Mouse (Mus musculus): Measurements from ENCODE around the gene Retsat. TPM values are rescaled to one million over a fixed set of nuclear protein-coding genes. Genes with fewer than 3 reads are reported as not detected.
A peak's percentile ranks its signal among the peaks of the same experiment; 100 is the strongest.

Gene Retsat
- polyA plus RNA-seq, 2 experiments, result 5.3 to 11.1 TPM

GRCm38 (mm10) chr6:72565506-72565905 lies 32.8 kb upstream of the Retsat start:
- H3K36me3 ChIP-seq (replicated peaks; ENCODE audit: control insufficient read depth, insufficient read depth, low read depth), result no peaks in the 10 kb centered on the region
- H3K9me3 ChIP-seq (ENCODE audit: control insufficient read depth, low read length), result no peaks in the 10 kb centered on the region
- no peak overlapping the region for H3K27ac ChIP-seq
- H3K27me3 ChIP-seq (ENCODE audit: control insufficient read depth, insufficient read depth, low read length), result no peaks in the 10 kb centered on the region
- ATAC-seq (ENCODE audit: insufficient read depth), result no peak
- TF ChIP-seq CTCF (IDR thresholded peaks at IDR 0.05; ENCODE audit: low read depth) (no peak), EP300 (IDR thresholded peaks at IDR 0.05; ENCODE audit: low read depth) (no peak)
- 66% methylated on average over 7 of the region's 7 CpGs for WGBS (ENCODE audit: insufficient replicate concordance)
- H3K4me1 ChIP-seq (replicated peaks; ENCODE audit: control insufficient read depth in 2 of 2, insufficient read depth in 2 of 2, low read length in 1 of 2), result no peaks in the 10 kb centered on the region
- no peak overlapping the region for H3K9ac ChIP-seq (replicated peaks)
- no peak for DNase-seq (ENCODE audit: low read depth in 3 of 3, low spot score in 3 of 3)
- H3K4me3 ChIP-seq (ENCODE audit: insufficient read depth in 1 of 2, low read depth in 2 of 2, low read length in 2 of 2), result no peak overlapping the region
- no peak overlapping the region for H3K4me2 ChIP-seq (ENCODE audit: low read depth)

DNA sequence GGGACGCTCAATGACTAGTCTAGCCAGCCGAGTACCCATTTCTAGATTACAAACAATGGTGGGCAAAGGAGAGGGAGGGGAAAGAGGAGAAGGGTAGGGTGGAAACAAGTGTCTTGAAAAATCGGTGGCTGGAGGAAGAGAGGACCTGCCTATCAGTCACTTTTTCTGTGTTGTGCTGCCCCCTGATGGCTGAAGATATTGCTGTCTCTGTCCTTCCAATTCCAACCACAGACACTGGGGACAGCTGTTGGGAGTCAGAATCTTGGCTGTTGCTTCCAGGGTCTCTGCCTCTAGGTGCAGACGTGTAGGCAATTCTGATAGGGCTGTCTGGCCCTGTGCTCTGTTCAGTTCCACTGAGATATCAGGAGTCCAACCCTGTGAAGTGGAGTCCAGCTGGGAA lies 32.2 kb upstream of the Retsat start:
- Histone ChIP-seq H3K4me2 (ENCODE audit: low read depth) (no peak overlapping the region), H3K4me3 (ENCODE audit: insufficient read depth in 1 of 2, low read depth in 2 of 2, low read length in 2 of 2) (no peak overlapping the region)

DNA sequence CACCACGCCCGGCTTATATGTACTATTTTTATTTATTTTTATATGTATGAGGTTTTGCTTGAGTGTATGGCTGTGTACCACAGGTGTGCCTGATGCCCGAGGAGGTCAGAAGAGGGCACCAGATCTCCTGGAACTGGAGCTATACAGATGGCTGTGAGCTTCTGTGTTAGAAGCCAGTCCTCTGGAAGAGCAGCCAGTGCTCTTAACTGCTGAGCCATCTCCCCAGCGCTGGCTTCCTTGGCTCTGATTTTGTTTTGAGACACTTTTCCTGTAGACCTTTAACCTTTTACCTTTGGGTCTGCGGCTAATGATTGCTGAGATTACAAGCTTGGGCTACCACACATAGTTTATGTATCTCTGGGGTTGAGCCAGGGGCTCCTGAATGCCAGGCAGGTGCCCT lies 30.8 kb upstream of the Retsat start:
- no peaks in the 10 kb centered on the region for H3K4me1 ChIP-seq (replicated peaks; ENCODE audit: control insufficient read depth in 2 of 2, insufficient read depth in 2 of 2, low read length in 1 of 2)
- H3K4me3 ChIP-seq (ENCODE audit: insufficient read depth in 1 of 2, low read depth in 2 of 2, low read length in 2 of 2), result no peak overlapping the region
- no peak overlapping the region for H3K27ac ChIP-seq
- no peak overlapping the region for H3K4me2 ChIP-seq (ENCODE audit: low read depth)
- no peaks in the 10 kb centered on the region for H3K27me3 ChIP-seq (ENCODE audit: control insufficient read depth, insufficient read depth, low read length)
- 58% methylated on average over 5 of the region's 5 CpGs for WGBS (ENCODE audit: insufficient replicate concordance)
- H3K36me3 ChIP-seq (replicated peaks; ENCODE audit: control insufficient read depth, insufficient read depth, low read depth), result no peaks in the 10 kb centered on the region
- no peak for TF ChIP-seq EP300 (IDR thresholded peaks at IDR 0.05; ENCODE audit: low read depth)
- 0 out of 2 replicates have a peak, but pooled peaks have one; percentile 3 for TF ChIP-seq CTCF (IDR thresholded peaks at IDR 0.05; ENCODE audit: low read depth)
- no peaks in the 10 kb centered on the region for H3K9me3 ChIP-seq (ENCODE audit: control insufficient read depth, low read length)
- ATAC-seq (ENCODE audit: insufficient read depth), result no peak
- no peak overlapping the region for H3K9ac ChIP-seq (replicated peaks)
- DNase-seq (ENCODE audit: low read depth in 3 of 3, low spot score in 3 of 3), result no peak

More for the DNA sequence above, 32.2 kb upstream of the Retsat start:
- WGBS (ENCODE audit: insufficient replicate concordance), result 2% methylated on average over 4 of the region's 4 CpGs
- H3K9ac ChIP-seq (replicated peaks), result no peak overlapping the region
- DNase-seq (ENCODE audit: low read depth in 3 of 3, low spot score in 3 of 3) (peak; percentile 45 to 55 (median 54)), ATAC-seq (ENCODE audit: insufficient read depth) (peak; percentile 31; the same call in 1 of the 2 replicates)
- no peak overlapping the region for H3K27ac ChIP-seq
- no peaks in the 10 kb centered on the region for H3K27me3 ChIP-seq (ENCODE audit: control insufficient read depth, insufficient read depth, low read length)
- H3K9me3 ChIP-seq (ENCODE audit: control insufficient read depth, low read length), result no peaks in the 10 kb centered on the region
- H3K4me1 ChIP-seq (replicated peaks; ENCODE audit: control insufficient read depth in 2 of 2, insufficient read depth in 2 of 2, low read length in 1 of 2), result no peaks in the 10 kb centered on the region
- H3K36me3 ChIP-seq (replicated peaks; ENCODE audit: control insufficient read depth, insufficient read depth, low read depth), result no peaks in the 10 kb centered on the region
- TF ChIP-seq CTCF (IDR thresholded peaks at IDR 0.05; ENCODE audit: low read depth) (peak; percentile 88), EP300 (IDR thresholded peaks at IDR 0.05; ENCODE audit: low read depth) (no peak)

- no peak for DNase-seq (ENCODE audit: low read depth in 3 of 3, low spot score in 3 of 3)
- Histone ChIP-seq H3K4me2 (ENCODE audit: low read depth) (no peak overlapping the region), H3K27ac (no peak overlapping the region), H3K9ac (replicated peaks) (no peak overlapping the region), H3K4me3 (ENCODE audit: insufficient read depth in 1 of 2, low read depth in 2 of 2, low read length in 2 of 2) (no peak overlapping the region), H3K4me1 (replicated peaks; ENCODE audit: control insufficient read depth in 2 of 2, insufficient read depth in 2 of 2, low read length in 1 of 2) (no peaks in the 10 kb centered on the region), H3K36me3 (replicated peaks; ENCODE audit: control insufficient read depth, insufficient read depth, low read depth) (no peaks in the 10 kb centered on the region), H3K9me3 (ENCODE audit: control insufficient read depth, low read length) (no peaks in the 10 kb centered on the region), H3K27me3 (ENCODE audit: control insufficient read depth, insufficient read depth, low read length) (no peaks in the 10 kb centered on the region)
- WGBS (ENCODE audit: insufficient replicate concordance), result 80% methylated on average over 10 of the region's 10 CpGs
- TF ChIP-seq EP300 (IDR thresholded peaks at IDR 0.05; ENCODE audit: low read depth) (no peak), CTCF (IDR thresholded peaks at IDR 0.05; ENCODE audit: low read depth) (no peak)
- no peak for ATAC-seq (ENCODE audit: insufficient read depth)
These were observed 29.5 kb upstream of the Retsat start for GRCm38 (mm10) chr6:72568736-72569135.

GRCm38 (mm10) chr6:72570644-72571397 lies 27.5 kb upstream of the Retsat start:
- H3K36me3 ChIP-seq (replicated peaks; ENCODE audit: control insufficient read depth, insufficient read depth, low read depth), result no peaks in the 10 kb centered on the region
- DNase-seq (ENCODE audit: low read depth in 3 of 3, low spot score in 3 of 3), result no peak
- H3K27me3 ChIP-seq (ENCODE audit: control insufficient read depth, insufficient read depth, low read length), result no peaks in the 10 kb centered on the region
- H3K4me1 ChIP-seq (replicated peaks; ENCODE audit: control insufficient read depth in 2 of 2, insufficient read depth in 2 of 2, low read length in 1 of 2), result no peaks in the 10 kb centered on the region
- H3K9ac ChIP-seq (replicated peaks), result no peak overlapping the region
- H3K27ac ChIP-seq, result no peak overlapping the region
- no peaks in the 10 kb centered on the region for H3K9me3 ChIP-seq (ENCODE audit: control insufficient read depth, low read length)
- ATAC-seq (ENCODE audit: insufficient read depth), result no peak
- 75% methylated on average over 10 of the region's 10 CpGs for WGBS (ENCODE audit: insufficient replicate concordance)
- no peak overlapping the region for H3K4me2 ChIP-seq (ENCODE audit: low read depth)
- H3K4me3 ChIP-seq (ENCODE audit: insufficient read depth in 1 of 2, low read depth in 2 of 2, low read length in 2 of 2), result no peak overlapping the region
- TF ChIP-seq CTCF (IDR thresholded peaks at IDR 0.05; ENCODE audit: low read depth) (no peak), EP300 (IDR thresholded peaks at IDR 0.05; ENCODE audit: low read depth) (no peak)

All from liver, embryonic 14.5 days (tissue).